Mouse (Mus musculus): Measurements from ENCODE around the gene Ppp2r5d.

Gene Ppp2r5d

DNA sequence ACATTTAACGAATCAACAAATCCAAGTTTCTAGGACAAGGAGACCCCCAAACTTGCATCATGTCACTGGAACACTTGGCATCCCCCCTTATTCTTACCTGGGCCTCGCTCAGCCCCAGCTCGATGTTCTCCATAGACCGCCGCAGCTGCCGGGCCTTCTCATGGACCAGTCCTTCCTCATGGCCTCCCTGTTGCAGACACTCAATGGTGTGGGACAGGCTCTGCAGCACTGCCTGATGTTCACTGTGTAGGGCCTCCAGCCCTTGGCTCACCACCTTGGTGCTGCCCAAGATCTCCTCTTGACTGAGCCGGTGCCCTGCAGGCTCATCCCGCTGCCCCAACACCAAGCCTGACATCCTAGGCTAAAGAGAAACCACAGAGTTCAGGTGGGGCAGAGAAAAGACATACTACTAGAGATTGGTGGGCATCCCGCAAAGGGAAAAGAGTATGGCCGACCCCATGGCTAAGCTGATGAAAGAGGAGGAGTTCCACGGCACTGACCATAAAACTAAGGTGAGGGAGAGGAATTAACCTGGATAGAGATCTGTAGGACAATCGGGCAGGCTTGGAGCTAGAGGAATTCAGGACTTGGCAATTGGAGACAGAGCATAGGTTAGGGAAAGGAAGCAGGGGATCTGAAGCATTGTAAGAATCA lies 60.6 kb downstream of the Ppp2r5d start:
- DNase-seq, result no peak

DNA sequence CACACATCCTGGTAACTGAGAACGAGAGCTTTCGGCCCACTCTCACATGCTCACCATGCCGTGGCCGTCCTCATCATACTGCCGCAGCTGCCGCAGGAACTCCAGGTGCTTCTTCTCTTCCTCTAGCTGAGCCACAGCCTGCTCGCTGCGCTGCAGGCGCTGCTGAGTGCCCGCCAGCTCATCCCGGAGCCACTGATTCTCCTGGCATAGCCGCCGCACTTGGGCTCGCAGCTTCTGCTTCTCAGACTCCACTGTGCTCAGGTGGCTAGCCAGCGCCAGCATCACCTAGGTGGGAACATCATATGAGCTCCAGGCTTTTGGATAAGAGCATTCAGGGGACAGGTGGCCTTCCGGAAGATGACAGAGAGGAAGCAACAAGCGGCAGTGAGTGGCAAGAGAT lies 62.9 kb downstream of the Ppp2r5d start:
- no peak for DNase-seq

- DNase-seq, result no peak
These were observed 65.0 kb downstream of the Ppp2r5d start for GRCm38 (mm10) chr17:46639929-46640328.

- DNase-seq, result peak; percentile 78
These were observed 67.9 kb downstream of the Ppp2r5d start for GRCm38 (mm10) chr17:46636831-46637523.

Data from embryo, embryonic 11 days (tissue).